Comparison of ENCODE assay signal across 27 mouse cellular contexts in genomic region chr1:96049260-96049659, GRCm38 (mm10).
"Had no signal": no experiment of that assay in that cellular context is flagged by ENCODE, and none has a peak within 500 bp of the region (broad histone marks: within the 10 kb centered on the region; RNA-seq: fewer than 3 reads in every experiment).

No protein-coding gene starts in this region.

- DNase-seq: gastrocnemius, postnatal 14 days; gastrocnemius, postnatal 36 days; heart, adult 11 months; heart, adult 2 months; heart, postnatal 14 days; heart, postnatal 36 days; kidney, adult 11 months; kidney, adult 2 months; kidney, adult 9 months; kidney, postnatal 10 days; kidney, postnatal 25 days; kidney, postnatal 4 days; liver; liver, embryonic 13.5 days had no signal

- H3K9ac ChIP-seq: heart, embryonic 13.5 days; heart, embryonic 15.5 days; hindbrain, embryonic 13.5 days; hindbrain, embryonic 15.5 days; limb, embryonic 12.5 days; liver, embryonic 13.5 days; liver, embryonic 15.5 days had no signal

- H3K4me3 ChIP-seq: heart, adult 2 months; heart, embryonic 13.5 days; heart, embryonic 15.5 days; hindbrain, embryonic 13.5 days; hindbrain, embryonic 15.5 days; layer of hippocampus, adult 2 months; left cerebral cortex, adult 2 months; limb, embryonic 10.5 days; limb, embryonic 12.5 days; liver, embryonic 13.5 days; liver, embryonic 15.5 days had no signal

- H3K27ac ChIP-seq: heart, adult 2 months; heart, embryonic 13.5 days; heart, embryonic 15.5 days; hindbrain, embryonic 13.5 days; hindbrain, embryonic 15.5 days; hindbrain, postnatal 0 days; layer of hippocampus, adult 2 months; left cerebral cortex, adult 2 months; limb, embryonic 10.5 days; limb, embryonic 12.5 days; liver, embryonic 13.5 days; liver, embryonic 15.5 days had no signal

- H3K36me3 ChIP-seq: heart, embryonic 13.5 days; heart, embryonic 15.5 days; hindbrain, embryonic 13.5 days; hindbrain, embryonic 15.5 days; limb, embryonic 10.5 days; limb, embryonic 12.5 days; liver, embryonic 13.5 days; liver, embryonic 15.5 days had no signal

- H3K27me3 ChIP-seq: heart, embryonic 13.5 days; heart, embryonic 15.5 days; hindbrain, embryonic 13.5 days; hindbrain, embryonic 15.5 days; limb, embryonic 12.5 days; liver, embryonic 13.5 days; liver, embryonic 15.5 days had no signal

- H3K9me3 ChIP-seq: heart, embryonic 13.5 days; heart, embryonic 15.5 days; hindbrain, embryonic 13.5 days; hindbrain, embryonic 15.5 days; limb, embryonic 10.5 days; limb, embryonic 12.5 days; liver, embryonic 13.5 days; liver, embryonic 15.5 days had no signal

- H3K4me1 ChIP-seq: heart, embryonic 13.5 days; heart, embryonic 15.5 days; hindbrain, embryonic 13.5 days; hindbrain, embryonic 15.5 days; limb, embryonic 10.5 days; limb, embryonic 12.5 days; liver, embryonic 13.5 days; liver, embryonic 15.5 days had no signal

- ATAC-seq: hindbrain, postnatal 0 days; intestine, embryonic 16.5 days had no signal

- H3K4me2 ChIP-seq: heart, embryonic 11.5 days; heart, embryonic 13.5 days; heart, embryonic 15.5 days; hindbrain, embryonic 13.5 days; hindbrain, embryonic 15.5 days; limb, embryonic 12.5 days; liver, embryonic 11.5 days; liver, embryonic 13.5 days; liver, embryonic 15.5 days had no signal
